ENCODE assay signal across 10 mouse cellular contexts in the genomic region with DNA sequence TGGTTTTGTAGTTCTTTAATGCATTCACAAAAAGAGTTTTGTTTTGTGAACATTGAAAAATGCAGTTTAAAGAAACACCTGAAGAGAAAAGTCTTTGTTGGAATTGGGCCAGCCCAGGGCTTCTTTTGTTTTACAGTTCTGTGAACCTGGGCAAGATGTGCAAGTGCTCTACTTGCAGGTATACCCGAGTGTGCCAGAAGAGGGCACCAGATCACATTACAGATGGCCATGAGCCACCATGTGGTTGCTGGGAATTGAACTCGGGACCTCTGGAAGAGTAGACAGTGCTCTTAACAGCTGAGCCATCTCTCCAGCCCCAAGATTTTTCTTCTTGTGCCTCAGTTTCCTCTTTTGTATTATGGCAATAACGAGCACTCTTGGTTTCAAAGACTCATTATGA. TPM values are rescaled to one million over a fixed set of nuclear protein-coding genes. Genes with fewer than 3 reads are reported as not detected.
A peak's percentile ranks its signal among the peaks of the same experiment; 100 is the strongest.
DNase-seq lines count a peak whose midpoint lies in the region; ATAC-seq lines count a peak whose summit lies in the region.
"Had no signal": no experiment of that assay in that cellular context is flagged by ENCODE, and none has a peak within 500 bp of the region (broad histone marks: within the 10 kb centered on the region; RNA-seq: fewer than 3 reads in every experiment).

No protein-coding gene starts in this region.

- WGBS in neural tube, embryonic 11.5 days = 56% methylated on average over 3 of the region's 3 CpGs

- H3K9ac ChIP-seq in neural tube, embryonic 11.5 days (ENCODE audit: low read length) = no peak overlapping the region
- H3K9ac ChIP-seq: limb, embryonic 12.5 days had no signal

- intact Hi-C loops in heart, postnatal 14 days (cut with DNase I) = no loop called here

- peaks cover 3% of the 10 kb centered on the region; the same call in 1 of the 2 replicates for H3K36me3 ChIP-seq in neural tube, embryonic 11.5 days (ENCODE audit: control insufficient read depth, insufficient read depth, low read length)

- no peaks in the 10 kb centered on the region for H3K9me3 ChIP-seq in neural tube, embryonic 11.5 days (ENCODE audit: control insufficient read depth, low read length)
- H3K9me3 ChIP-seq: limb, embryonic 12.5 days had no signal

- 0 out of 2 replicates have a peak, but pooled peaks cover under 1% of the 10 kb centered on the region for H3K4me1 ChIP-seq in neural tube, embryonic 11.5 days (ENCODE audit: control insufficient read depth, insufficient read depth, low read length)

- no peak overlapping the region for H3K4me3 ChIP-seq in neural tube, embryonic 11.5 days (ENCODE audit: low read depth, low read length)
- H3K4me3 ChIP-seq: limb, embryonic 12.5 days had no signal

- H3K27ac ChIP-seq in neural tube, embryonic 11.5 days (ENCODE audit: low read depth, low read length) = no peak overlapping the region
- H3K27ac ChIP-seq: limb, embryonic 12.5 days had no signal

- no peak overlapping the region for H3K4me2 ChIP-seq in neural tube, embryonic 11.5 days (ENCODE audit: low read depth)
- H3K4me2 ChIP-seq: limb, embryonic 12.5 days had no signal

- DNase-seq in heart, postnatal 14 days = peak; percentile 38 to 60
- no peak for DNase-seq in heart, adult 9 months (ENCODE audit: low spot score in 2 of 2)
- DNase-seq in 3T3-L1 (ENCODE audit: low read depth, low spot score) (peak; percentile 62), ES-CJ7 (ENCODE audit: low read depth, low spot score) (peak; percentile 89)
- DNase-seq in neural tube, embryonic 11.5 days (ENCODE audit: low spot score) = peak; percentile 50
- no peak for DNase-seq in urinary bladder, postnatal 36 days (ENCODE audit: low spot score in 2 of 2)
- no peak for DNase-seq in gastrocnemius, postnatal 4 days (ENCODE audit: low spot score in 2 of 2)

- H3K27me3 ChIP-seq in neural tube, embryonic 11.5 days (ENCODE audit: control insufficient read depth, insufficient read depth, low read length) = no peaks in the 10 kb centered on the region
- H3K27me3 ChIP-seq: limb, embryonic 12.5 days had no signal

- ATAC-seq in granulocyte monocyte progenitor cell, adult 5-6 weeks (replicated peaks; ENCODE audit: poor library complexity, severe bottlenecking) = 0 out of 2 replicates have a peak, but pooled peaks have one; percentile 28
- no peak for ATAC-seq in neural tube, embryonic 11.5 days (ENCODE audit: insufficient read depth, low FRiP score, low TSS enrichment)

RNA-seq across cellular contexts. Expression of a gene that starts 5.9 kb away (rescaled TPM):
- 10 to 100 TPM; 13.5 TPM for total RNA-seq in heart, postnatal 14 days (2021)
- 20.4 and 25.0 TPM in 2 replicates for total RNA-seq in granulocyte monocyte progenitor cell, adult 5-6 weeks (2014; fragmentation: Nextera tagmentation)
- 18.1 and 21.0 TPM in 2 replicates for total RNA-seq in granulocyte monocyte progenitor cell, adult 5-6 weeks (2017)
- 52.3 and 56.6 TPM in 2 replicates for polyA plus RNA-seq in neural tube, embryonic 11.5 days (2014; fragmentation: Nextera tagmentation; extraction: Ambion mirVana)
- 10 to 100 TPM; 18.5 to 23.2 TPM for total RNA-seq in gastrocnemius, postnatal 4 days (2021)

RNA-seq across cellular contexts. Expression of a gene that starts 11.7 kb away (rescaled TPM):
- total RNA-seq in heart, postnatal 14 days (2021) = under 1 TPM in 1 of 2 experiments, not detected in 1; 0.24 TPM
- total RNA-seq in granulocyte monocyte progenitor cell, adult 5-6 weeks (2014; fragmentation: Nextera tagmentation) = not detected in 2 replicates
- total RNA-seq in granulocyte monocyte progenitor cell, adult 5-6 weeks (2017) = 0.52 TPM in 1 of 2 replicates, not detected in the other
- 1.6 and 2.0 TPM in 2 replicates for polyA plus RNA-seq in neural tube, embryonic 11.5 days (2014; fragmentation: Nextera tagmentation; extraction: Ambion mirVana)
- total RNA-seq in gastrocnemius, postnatal 4 days (2021) = not detected

RNA-seq across cellular contexts. Expression of a gene that starts 14.3 kb away (rescaled TPM):
- 10 to 100 TPM; 85.7 to 86.8 TPM for total RNA-seq in heart, postnatal 14 days (2021)
- 63.3 and 78.0 TPM in 2 replicates for total RNA-seq in granulocyte monocyte progenitor cell, adult 5-6 weeks (2014; fragmentation: Nextera tagmentation)
- total RNA-seq in granulocyte monocyte progenitor cell, adult 5-6 weeks (2017) = 38.6 and 50.5 TPM in 2 replicates
- 99.7 and 109 TPM in 2 replicates for polyA plus RNA-seq in neural tube, embryonic 11.5 days (2014; fragmentation: Nextera tagmentation; extraction: Ambion mirVana)
- total RNA-seq in gastrocnemius, postnatal 4 days (2021) = 10 to 100 TPM; 84.7 to 92.3 TPM

RNA-seq across cellular contexts. Expression of a gene that starts 22.8 kb away (rescaled TPM):
- 10 to 100 TPM; 25.6 to 28.1 TPM for total RNA-seq in heart, postnatal 14 days (2021)
- 93.1 and 126 TPM in 2 replicates for total RNA-seq in granulocyte monocyte progenitor cell, adult 5-6 weeks (2014; fragmentation: Nextera tagmentation)
- total RNA-seq in granulocyte monocyte progenitor cell, adult 5-6 weeks (2017) = 24.9 and 69.4 TPM in 2 replicates
- polyA plus RNA-seq in neural tube, embryonic 11.5 days (2014; fragmentation: Nextera tagmentation; extraction: Ambion mirVana) = 53.9 and 59.6 TPM in 2 replicates
- total RNA-seq in gastrocnemius, postnatal 4 days (2021) = 10 to 100 TPM; 62.4 to 71.8 TPM

RNA-seq across cellular contexts. Expression of a gene that starts 22.9 kb away (rescaled TPM):
- not detected for total RNA-seq in heart, postnatal 14 days (2021)
- not detected in 2 replicates for total RNA-seq in granulocyte monocyte progenitor cell, adult 5-6 weeks (2014; fragmentation: Nextera tagmentation)
- total RNA-seq in granulocyte monocyte progenitor cell, adult 5-6 weeks (2017) = not detected in 2 replicates
- not detected in 2 replicates for polyA plus RNA-seq in neural tube, embryonic 11.5 days (2014; fragmentation: Nextera tagmentation; extraction: Ambion mirVana)
- not detected for total RNA-seq in gastrocnemius, postnatal 4 days (2021)
- polyA plus RNA-seq: embryonic facial prominence, embryonic 14.5 days; limb, embryonic 12.5 days had no signal

Comparison
In these comparisons a context has a peak if more than half of its experiments do, and no peak if none do; other contexts are left out.
1. DNase-seq: peak in heart, postnatal 14 days (2 of 2), 3T3-L1 (single experiment), ES-CJ7 (single experiment) and neural tube, embryonic 11.5 days (single experiment); none in heart, adult 9 months (0 of 2), urinary bladder, postnatal 36 days (0 of 2) and gastrocnemius, postnatal 4 days (0 of 2).